Mouse (Mus musculus): Measurements from ENCODE around the gene Olfr485. TPM values are rescaled to one million over a fixed set of nuclear protein-coding genes. Genes with fewer than 3 reads are reported as not detected.
"Not testable (repeated sequence)": the region's sequence is repeated elsewhere in the genome, so short reads cannot be mapped to it uniquely, and the experiment has no call there.

Gene Olfr485
- not detected in 2 replicates for polyA plus RNA-seq (2016; fragmentation: Nextera tagmentation; extraction: Ambion mirVana)

DNA sequence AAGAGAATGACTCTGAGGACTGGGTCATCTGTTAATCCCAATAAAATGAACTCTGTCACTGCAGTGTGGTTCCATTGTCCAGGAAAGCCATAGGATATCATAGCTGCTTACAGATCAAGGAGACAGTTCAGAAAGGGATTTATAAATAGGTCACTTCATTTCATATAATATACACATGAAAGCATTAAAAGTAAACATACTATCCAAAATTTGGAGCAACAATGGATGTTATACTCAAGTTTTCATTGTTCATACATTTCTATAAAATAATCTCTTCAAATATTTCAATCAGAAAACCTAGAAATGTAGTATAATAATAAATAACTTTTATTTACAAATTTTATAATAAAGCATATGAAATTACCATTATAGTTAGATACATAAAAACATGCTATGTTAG, at the start of gene Olfr485:
Gene Olfr485, minus strand, starts transcription at position 101 of the 400 bp plus-strand sequence.
- H3K9me3 ChIP-seq (replicated peaks): no peaks in the 10 kb centered on the region
- ATAC-seq: no peak
- H3K9ac ChIP-seq: no peak within 1 kb of the TSS
- H3K27ac ChIP-seq: no peak within 1 kb of the TSS
- H3K4me1 ChIP-seq: no peaks in the 10 kb centered on the region
- H3K36me3 ChIP-seq: no peaks in the 10 kb centered on the region
- H3K4me3 ChIP-seq: no peak within 1 kb of the TSS
- H3K4me2 ChIP-seq: no peak within 1 kb of the TSS
- no peaks in the 10 kb centered on the region for H3K27me3 ChIP-seq (replicated peaks)

DNA sequence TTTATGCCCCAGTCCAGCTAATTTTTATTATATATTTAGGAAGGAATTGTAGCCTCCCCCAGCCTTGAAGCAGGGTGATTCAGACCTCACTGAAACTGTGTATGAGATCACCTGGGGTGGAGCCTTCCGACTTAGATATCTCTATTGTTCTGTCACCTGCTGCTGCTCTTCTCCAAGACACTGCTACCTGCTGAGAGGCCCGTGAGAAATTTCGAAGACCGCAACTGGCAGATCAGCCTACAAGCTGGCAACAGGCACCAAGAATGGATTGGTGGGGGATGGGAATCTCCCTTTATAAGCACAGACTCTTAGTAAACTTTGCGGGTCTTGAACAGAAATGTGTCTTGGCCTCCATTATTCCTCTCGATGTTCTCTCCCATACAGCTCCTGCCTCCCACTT, 37.3 kb upstream of the Olfr485 start:
- WGBS (ENCODE audit: insufficient replicate concordance): 68% methylated on average over 6 of the region's 6 CpGs
- no peak overlapping the region for H3K4me2 ChIP-seq
- peaks cover 3% of the 10 kb centered on the region; the same call in 1 of the 2 replicates for H3K9me3 ChIP-seq (replicated peaks)
- H3K4me3 ChIP-seq: no peak overlapping the region
- H3K9ac ChIP-seq: no peak overlapping the region
- H3K27me3 ChIP-seq (replicated peaks): no peaks in the 10 kb centered on the region
- no peak overlapping the region for H3K27ac ChIP-seq
- H3K36me3 ChIP-seq: no peaks in the 10 kb centered on the region
- no peaks in the 10 kb centered on the region for H3K4me1 ChIP-seq
- no peak for ATAC-seq

DNA sequence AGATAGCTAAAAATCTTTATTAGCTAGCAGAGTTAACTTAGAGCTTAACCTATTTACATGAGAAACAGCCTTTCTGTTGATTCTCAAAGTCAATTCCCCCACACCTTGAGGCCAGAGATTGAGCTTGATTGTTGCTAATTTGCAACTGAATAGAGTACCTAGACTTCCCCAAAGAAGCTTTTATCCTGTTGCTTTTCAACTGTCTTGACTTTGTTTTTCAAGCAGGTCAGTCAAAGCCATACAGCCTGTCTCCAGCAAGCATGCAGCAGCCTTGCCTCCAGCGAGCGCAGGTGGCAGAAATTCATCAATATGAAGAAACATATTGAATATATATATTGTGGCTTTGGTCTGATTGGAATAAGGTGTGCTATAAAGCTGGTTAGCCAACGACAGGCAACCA, 36.7 kb upstream of the Olfr485 start:
- H3K9me3 ChIP-seq (replicated peaks); H3K9ac ChIP-seq; H3K4me2 ChIP-seq; H3K27ac ChIP-seq; H3K27me3 ChIP-seq (replicated peaks); ATAC-seq; H3K36me3 ChIP-seq; H3K4me3 ChIP-seq; H3K4me1 ChIP-seq: not testable (repeated sequence)
- WGBS (ENCODE audit: insufficient replicate concordance): 49% methylated on average over 3 of the region's 3 CpGs

DNA sequence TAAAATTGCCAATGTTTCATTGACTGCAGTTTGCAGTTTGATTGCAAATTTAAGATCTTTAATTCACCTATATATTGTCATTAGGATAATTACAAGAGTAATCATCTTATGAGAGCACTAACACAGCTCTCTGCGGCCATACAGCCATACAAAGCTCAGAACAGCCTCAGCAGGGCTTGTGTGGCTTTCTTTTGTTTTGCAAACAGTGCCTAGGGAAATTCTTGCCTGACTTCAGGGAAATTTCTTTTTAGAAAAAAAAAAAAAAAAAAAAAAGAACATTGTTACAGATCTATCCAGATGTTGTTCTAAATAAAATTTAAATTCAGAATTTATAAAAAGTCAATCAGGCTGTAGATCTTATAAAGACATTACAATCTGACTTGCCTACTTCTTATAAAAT, 33.0 kb upstream of the Olfr485 start:
- not testable (repeated sequence) for H3K4me3 ChIP-seq; H3K4me2 ChIP-seq; H3K36me3 ChIP-seq; H3K4me1 ChIP-seq; H3K9me3 ChIP-seq (replicated peaks); H3K9ac ChIP-seq; H3K27ac ChIP-seq; ATAC-seq; H3K27me3 ChIP-seq (replicated peaks)
- 37% methylated on average over 1 of the region's 1 CpGs for WGBS (ENCODE audit: insufficient replicate concordance)

DNA sequence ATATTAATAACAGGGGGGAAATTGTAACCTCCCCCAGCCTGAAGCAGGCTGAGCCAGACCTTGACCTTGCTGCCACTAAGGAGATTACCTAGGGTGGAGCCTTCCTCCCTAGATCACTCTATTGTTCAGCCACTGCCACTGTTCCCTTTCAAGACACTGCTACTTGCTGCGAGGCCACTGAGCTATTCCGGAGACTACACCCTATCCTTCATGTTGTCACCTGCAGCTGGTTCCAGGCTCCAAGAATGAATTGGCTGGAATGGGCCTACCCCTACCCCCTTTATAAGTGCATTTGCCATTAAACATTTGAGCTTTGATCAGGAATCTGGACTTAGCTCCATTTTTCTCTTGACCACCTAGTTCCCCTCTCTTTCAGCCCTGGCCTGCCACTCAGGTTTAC, 31.5 kb upstream of the Olfr485 start:
- not testable (repeated sequence) for H3K36me3 ChIP-seq; H3K4me2 ChIP-seq; H3K4me3 ChIP-seq; ATAC-seq; H3K4me1 ChIP-seq; H3K9ac ChIP-seq; H3K27me3 ChIP-seq (replicated peaks); H3K27ac ChIP-seq; H3K9me3 ChIP-seq (replicated peaks)
- 71% methylated on average over 2 of the region's 2 CpGs for WGBS (ENCODE audit: insufficient replicate concordance)

DNA sequence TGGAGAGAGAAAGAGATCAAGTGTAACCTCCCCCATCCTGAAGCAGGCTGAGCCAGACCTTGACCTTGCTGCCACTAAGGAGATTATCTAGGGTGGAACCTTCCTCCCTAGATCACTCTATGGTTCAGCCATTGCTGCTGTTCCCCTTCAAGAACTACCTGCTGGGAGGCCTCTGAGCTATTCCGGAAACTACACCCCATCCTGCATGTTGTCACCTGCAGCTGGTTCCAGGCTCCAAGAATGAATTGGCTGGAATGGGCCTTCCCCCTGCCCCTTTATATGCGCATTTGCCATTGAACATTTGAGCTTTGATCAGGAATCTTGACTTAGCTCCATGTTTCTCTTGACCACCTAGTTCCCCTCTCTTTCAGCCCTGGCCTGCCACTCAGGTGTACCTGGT, 25.6 kb upstream of the Olfr485 start:
- H3K36me3 ChIP-seq; H3K27me3 ChIP-seq (replicated peaks); H3K9me3 ChIP-seq (replicated peaks); H3K9ac ChIP-seq; H3K4me3 ChIP-seq; ATAC-seq; H3K4me1 ChIP-seq; H3K27ac ChIP-seq; H3K4me2 ChIP-seq: not testable (repeated sequence)
- WGBS (ENCODE audit: insufficient replicate concordance): 74% methylated on average over 2 of the region's 2 CpGs

DNA sequence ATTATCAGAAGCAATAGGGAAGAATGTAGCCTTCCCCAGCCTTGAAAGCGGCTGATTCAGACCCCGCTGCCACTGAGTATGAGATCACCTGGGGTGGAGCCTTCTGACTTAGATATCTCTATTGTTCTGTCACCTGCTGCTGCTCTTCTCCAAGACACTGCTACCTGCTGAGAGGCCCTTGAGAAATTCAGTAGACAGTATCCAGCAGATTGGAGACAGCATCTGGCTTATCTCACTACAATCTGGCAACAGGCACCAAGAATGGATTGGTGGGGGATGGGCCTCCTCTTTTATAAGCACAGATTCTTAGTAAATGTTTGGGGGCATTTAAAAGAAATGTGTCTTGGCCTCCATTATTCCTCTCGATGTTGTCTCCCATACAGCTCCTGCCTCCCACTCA, 24.7 kb upstream of the Olfr485 start:
- not testable (repeated sequence) for H3K9me3 ChIP-seq (replicated peaks); H3K4me2 ChIP-seq; ATAC-seq; H3K9ac ChIP-seq; H3K27ac ChIP-seq; H3K27me3 ChIP-seq (replicated peaks); H3K4me3 ChIP-seq; H3K36me3 ChIP-seq; H3K4me1 ChIP-seq
- WGBS (ENCODE audit: insufficient replicate concordance): 63% methylated on average over 3 of the region's 3 CpGs

DNA sequence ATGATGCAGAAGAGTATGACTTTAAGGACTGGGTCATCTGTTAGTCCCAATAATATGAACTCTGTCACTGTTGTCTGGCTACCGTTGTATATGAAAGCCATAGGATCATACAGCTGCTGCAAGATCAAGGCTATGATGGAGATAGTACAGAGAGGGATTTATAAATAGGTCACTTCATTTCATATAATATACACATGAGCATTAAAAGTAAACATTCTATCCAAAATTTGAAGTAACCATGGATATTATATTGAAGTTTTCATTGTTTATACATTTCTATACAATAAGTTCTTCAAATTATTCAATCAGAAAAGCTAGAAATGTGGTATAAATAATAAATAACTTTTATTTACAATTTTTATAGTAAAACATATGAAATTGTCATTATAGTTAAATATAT, 13.0 kb upstream of the Olfr485 start, which contains the start of gene Olfr486:
Gene Olfr486, minus strand, starts transcription at position 101 of the 400 bp plus-strand sequence.
- H3K4me2 ChIP-seq; H3K36me3 ChIP-seq; H3K4me3 ChIP-seq; H3K9me3 ChIP-seq (replicated peaks); ATAC-seq; H3K27me3 ChIP-seq (replicated peaks); H3K4me1 ChIP-seq; H3K9ac ChIP-seq; H3K27ac ChIP-seq: not testable (repeated sequence)
- 71% methylated on average over 1 of the region's 1 CpGs for WGBS (ENCODE audit: insufficient replicate concordance)

DNA sequence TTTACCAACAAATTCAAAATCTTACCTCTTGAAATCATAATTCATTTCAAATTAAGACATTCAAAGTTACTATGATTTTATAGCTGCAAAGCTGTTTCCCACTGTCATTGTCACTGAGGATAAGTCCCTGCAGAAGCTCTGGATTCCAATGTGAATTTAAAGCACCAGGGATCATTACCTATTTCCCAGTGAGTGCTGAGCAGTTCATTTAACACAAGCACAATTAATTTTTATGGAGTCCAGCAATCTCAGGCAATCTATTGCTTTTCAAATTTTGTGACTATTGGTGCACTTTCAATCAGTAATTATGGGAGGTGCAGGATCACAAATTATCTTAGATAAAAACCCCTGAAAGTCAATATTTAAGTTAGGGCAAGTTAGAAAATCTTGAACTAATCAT, 32.3 kb downstream of the Olfr485 start, which contains the start of gene Olfr484:
Gene Olfr484, minus strand, starts transcription at position 101 of the 400 bp plus-strand sequence.
- no peaks in the 10 kb centered on the region for H3K4me1 ChIP-seq
- H3K36me3 ChIP-seq: no peaks in the 10 kb centered on the region
- ATAC-seq: no peak
- no peak within 1 kb of the TSS for H3K9ac ChIP-seq
- H3K27me3 ChIP-seq (replicated peaks): no peaks in the 10 kb centered on the region
- H3K9me3 ChIP-seq (replicated peaks): no peaks in the 10 kb centered on the region
- no peak within 1 kb of the TSS for H3K27ac ChIP-seq
- H3K4me3 ChIP-seq: no peak within 1 kb of the TSS
- H3K4me2 ChIP-seq: no peak within 1 kb of the TSS

DNA sequence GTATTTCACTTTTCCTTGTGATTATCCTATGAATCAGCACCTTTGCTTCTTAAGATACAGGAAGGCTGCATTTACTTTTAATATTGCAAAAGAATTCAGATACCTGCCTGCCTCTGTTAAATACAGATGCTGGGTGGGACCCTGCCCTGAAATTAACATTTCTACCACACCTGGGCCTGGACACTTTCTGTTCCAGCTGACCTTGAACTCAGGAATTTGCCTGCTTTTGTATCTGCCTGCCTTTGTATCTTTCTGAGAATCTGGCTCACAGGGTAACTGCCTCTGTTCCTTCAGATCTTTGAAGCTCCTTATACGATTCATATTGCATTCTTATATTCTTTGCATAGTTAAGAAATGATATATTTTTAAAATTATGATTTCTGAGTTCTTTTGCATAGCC, 38.3 kb downstream of the Olfr485 start:
- WGBS (ENCODE audit: insufficient replicate concordance): 30% methylated on average over 1 of the region's 1 CpGs
- H3K4me3 ChIP-seq: no peak overlapping the region
- H3K36me3 ChIP-seq: no peaks in the 10 kb centered on the region
- no peak for ATAC-seq
- no peak overlapping the region for H3K27ac ChIP-seq
- no peaks in the 10 kb centered on the region for H3K4me1 ChIP-seq
- H3K9ac ChIP-seq: no peak overlapping the region
- H3K4me2 ChIP-seq: no peak overlapping the region
- no peaks in the 10 kb centered on the region for H3K27me3 ChIP-seq (replicated peaks)
- no peaks in the 10 kb centered on the region for H3K9me3 ChIP-seq (replicated peaks)

DNA sequence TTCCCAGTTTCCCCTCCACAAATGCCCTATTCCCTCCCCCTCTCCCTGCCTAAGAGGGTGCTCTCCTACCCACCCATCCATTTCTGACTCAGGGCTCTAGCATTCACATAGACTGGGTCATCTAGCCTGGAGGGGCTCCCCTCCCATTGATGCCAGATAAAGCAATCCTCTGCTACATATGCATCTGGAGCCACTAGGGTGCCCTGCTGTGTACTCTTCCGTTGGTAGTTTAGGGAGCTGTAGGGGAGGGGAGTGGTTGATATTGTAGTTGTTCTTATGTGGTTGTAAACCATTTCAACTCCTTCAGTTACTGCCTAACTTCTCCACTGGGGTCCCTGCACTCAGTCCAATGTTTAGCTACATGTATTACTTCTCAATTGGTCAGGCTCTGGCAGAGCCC, 39.0 kb downstream of the Olfr485 start:
- ATAC-seq: no peak
- Histone ChIP-seq H3K27me3 (replicated peaks) (no peaks in the 10 kb centered on the region), H3K27ac (no peak overlapping the region), H3K9ac (no peak overlapping the region), H3K4me2 (no peak overlapping the region), H3K9me3 (replicated peaks) (no peaks in the 10 kb centered on the region), H3K36me3 (no peaks in the 10 kb centered on the region), H3K4me3 (no peak overlapping the region), H3K4me1 (no peaks in the 10 kb centered on the region)
- 13% methylated on average over 1 of the region's 1 CpGs for WGBS (ENCODE audit: insufficient replicate concordance)

All from liver, embryonic 12.5 days (tissue).